In genomic region chr15:53998600-53999290, GRCm38 (mm10) we compare ENCODE assay signal across 22 mouse cellular contexts.
DNase-seq lines count a peak whose midpoint lies in the region; ATAC-seq and TF ChIP-seq lines count a peak whose summit lies in the region.
"Had no signal": no experiment of that assay in that cellular context is flagged by ENCODE, and none has a peak within 500 bp of the region (broad histone marks: within the 10 kb centered on the region; RNA-seq: fewer than 3 reads in every experiment).

No protein-coding gene starts in this region.

- 91% methylated on average over 6 of the region's 6 CpGs for WGBS in midbrain, postnatal 0 days
- WGBS in midbrain, embryonic 11.5 days: 91% methylated on average over 6 of the region's 6 CpGs

- H3K36me3 ChIP-seq in midbrain, postnatal 0 days (ENCODE audit: insufficient read depth, low read length): no peaks in the 10 kb centered on the region
- no peaks in the 10 kb centered on the region for H3K36me3 ChIP-seq in midbrain, embryonic 11.5 days (ENCODE audit: control insufficient read depth, insufficient read depth, low read length)
- H3K36me3 ChIP-seq: embryonic facial prominence, embryonic 15.5 days; limb, embryonic 15.5 days; liver, embryonic 15.5 days; midbrain, embryonic 12.5 days had no signal

- no peaks in the 10 kb centered on the region for H3K9me3 ChIP-seq in midbrain, postnatal 0 days (ENCODE audit: low read length)
- no peaks in the 10 kb centered on the region for H3K9me3 ChIP-seq in midbrain, embryonic 11.5 days (ENCODE audit: control insufficient read depth, low read length)
- H3K9me3 ChIP-seq: embryonic facial prominence, embryonic 15.5 days; limb, embryonic 15.5 days; liver, embryonic 15.5 days; midbrain, embryonic 12.5 days had no signal

- peak; percentile 71; the same call in 1 of the 2 replicates for ATAC-seq in midbrain, postnatal 0 days (ENCODE audit: low FRiP score)
- no peak for ATAC-seq in midbrain, embryonic 11.5 days (ENCODE audit: low FRiP score)
- ATAC-seq: forebrain, embryonic 14.5 days; lung, postnatal 0 days had no signal

- no peak overlapping the region for H3K4me2 ChIP-seq in midbrain, postnatal 0 days (ENCODE audit: low read depth, low read length, poor library complexity, severe bottlenecking)
- H3K4me2 ChIP-seq in midbrain, embryonic 11.5 days: no peak overlapping the region
- H3K4me2 ChIP-seq: embryonic facial prominence, embryonic 15.5 days; heart, embryonic 11.5 days; limb, embryonic 15.5 days; liver, embryonic 15.5 days; midbrain, embryonic 12.5 days had no signal

- TF ChIP-seq CTCF in midbrain, postnatal 0 days (IDR thresholded peaks at IDR 0.05): no peak

- H3K9ac ChIP-seq in midbrain, postnatal 0 days (replicated peaks; ENCODE audit: low read length, poor library complexity, severe bottlenecking): no peak overlapping the region
- no peak overlapping the region for H3K9ac ChIP-seq in midbrain, embryonic 11.5 days (ENCODE audit: low read length)
- H3K9ac ChIP-seq: embryonic facial prominence, embryonic 15.5 days; limb, embryonic 15.5 days; liver, embryonic 15.5 days; midbrain, embryonic 12.5 days had no signal

- no peaks in the 10 kb centered on the region for H3K4me1 ChIP-seq in midbrain, postnatal 0 days (ENCODE audit: insufficient read depth, low read length)
- no peaks in the 10 kb centered on the region for H3K4me1 ChIP-seq in midbrain, embryonic 11.5 days (ENCODE audit: control insufficient read depth, insufficient read depth, low read length)
- H3K4me1 ChIP-seq: embryonic facial prominence, embryonic 15.5 days; limb, embryonic 15.5 days; liver, embryonic 15.5 days; midbrain, embryonic 12.5 days had no signal

- no peak overlapping the region for H3K4me3 ChIP-seq in midbrain, postnatal 0 days (ENCODE audit: low read depth, low read length)
- no peak overlapping the region for H3K4me3 ChIP-seq in midbrain, embryonic 11.5 days (ENCODE audit: low read depth, low read length)
- H3K4me3 ChIP-seq: embryonic facial prominence, embryonic 15.5 days; limb, embryonic 15.5 days; liver, embryonic 15.5 days; midbrain, embryonic 12.5 days had no signal

- H3K27me3 ChIP-seq in midbrain, postnatal 0 days (ENCODE audit: insufficient read depth, low read length): no peaks in the 10 kb centered on the region
- H3K27me3 ChIP-seq in midbrain, embryonic 11.5 days (ENCODE audit: control insufficient read depth, insufficient read depth, low read length): no peaks in the 10 kb centered on the region
- H3K27me3 ChIP-seq: embryonic facial prominence, embryonic 15.5 days; limb, embryonic 15.5 days; liver, embryonic 15.5 days; midbrain, embryonic 12.5 days had no signal

- peak; percentile 54 for DNase-seq in midbrain, postnatal 0 days (ENCODE audit: low spot score)
- DNase-seq in midbrain, embryonic 11.5 days (ENCODE audit: low spot score, missing footprints): no peak
- DNase-seq in cerebellum, adult 11-12 months: peak; percentile 16
- DNase-seq in cerebellum, postnatal 10 days: peak; percentile 83 to 86
- DNase-seq in spleen, adult 12 weeks (ENCODE audit: low spot score): no peak
- DNase-seq in adrenal gland, postnatal 25 days: no peak
- no peak for DNase-seq in layer of hippocampus, postnatal 10 days (ENCODE audit: low spot score in 2 of 2)
- DNase-seq: adrenal gland, postnatal 14 days; B cell, adult 2 months; gastrocnemius, postnatal 10 days; heart, adult 11 months; kidney, adult 18-20 months; kidney, postnatal 4 days; spleen, adult 18-20 months had no signal

- no peak overlapping the region for H3K27ac ChIP-seq in midbrain, postnatal 0 days (ENCODE audit: low read depth, low read length)
- H3K27ac ChIP-seq in midbrain, embryonic 11.5 days (ENCODE audit: low read depth, low read length): no peak overlapping the region
- H3K27ac ChIP-seq: embryonic facial prominence, embryonic 15.5 days; limb, embryonic 15.5 days; liver, embryonic 15.5 days; macrophage; midbrain, embryonic 12.5 days had no signal

Comparison
In these comparisons a context has a peak if more than half of its experiments do, and no peak if none do; other contexts are left out.
1. DNase-seq: peak in midbrain, postnatal 0 days (single experiment), cerebellum, adult 11-12 months (single experiment) and cerebellum, postnatal 10 days (2 of 2); none in midbrain, embryonic 11.5 days (single experiment), spleen, adult 12 weeks (single experiment), adrenal gland, postnatal 25 days (single experiment) and layer of hippocampus, postnatal 10 days (0 of 2).